Mouse (Mus musculus) neural tube, embryonic 13.5 days (tissue): ENCODE measurements around the gene Cbr1. TPM values are rescaled to one million over a fixed set of nuclear protein-coding genes. Genes with fewer than 3 reads are reported as not detected.
"Not testable (repeated sequence)": the region's sequence is repeated elsewhere in the genome, so short reads cannot be mapped to it uniquely, and the experiment has no call there.

Experiments used
- ATAC-seq: fragments of 200-750 bp; cut with Nextera tagmentation; 2 replicates; pipeline ENCODE4 v1.8.0; 2017; ENCODE audit warnings: low read depth, mild to moderate bottlenecking, moderate TSS enrichment, moderate library complexity
- H3K27ac ChIP-seq: fragments of 300-500 bp; sonication (generic); replicated peaks from 2 replicates; pipeline ENCODE4 v1.5.1; 2015; ENCODE audit warnings: moderate library complexity, mild to moderate bottlenecking, inconsistent platforms
- H3K27me3 ChIP-seq: fragments of 300-500 bp; sonication (generic); 2 replicates; pipeline ENCODE4 v1.6.1; 2015; ENCODE audit warnings: mild to moderate bottlenecking, inconsistent platforms
- H3K36me3 ChIP-seq: fragments of 300-500 bp; sonication (generic); 2 replicates; pipeline ENCODE4 v1.6.1; 2015; ENCODE audit warnings: mild to moderate bottlenecking, inconsistent platforms
- H3K4me1 ChIP-seq: fragments of 300-500 bp; sonication (generic); replicated peaks from 2 replicates; pipeline ENCODE4 v1.6.1; 2015; ENCODE audit warnings: inconsistent platforms
- H3K4me2 ChIP-seq: fragments of 300-500 bp; sonication (generic); 2 replicates; pipeline ENCODE4 v1.6.1; 2015; ENCODE audit warnings: inconsistent platforms, mild to moderate bottlenecking, moderate library complexity
- H3K4me3 ChIP-seq: fragments of 300-500 bp; sonication (generic); 2 replicates; pipeline ENCODE4 v1.5.1; 2015; ENCODE audit warnings: mild to moderate bottlenecking, inconsistent platforms
- H3K9ac ChIP-seq: fragments of 300-500 bp; sonication (generic); 2 replicates; pipeline ENCODE4 v1.6.1; 2015; ENCODE audit warnings: moderate library complexity, mild to moderate bottlenecking, inconsistent platforms
- H3K9me3 ChIP-seq: fragments of 300-500 bp; sonication (generic); 2 replicates; pipeline ENCODE4 v1.6.1; 2016; ENCODE audit warnings: inconsistent platforms
- WGBS: fragments of 180-500 bp; shearing (Covaris S2); methylation state at CpG from one replicate; pipeline ENCODE4 v1.1.7; 2015; 5-methylcytosine and 5-hydroxymethylcytosine counted together
- polyA plus RNA-seq: library from polyadenylated mRNA; unstranded; fragments of >200 nt; fragmentation: Nextera tagmentation; extraction: Ambion mirVana; gene quantifications from 2 replicates; pipeline ENCODE4 v1.2.1, GENCODE M21; 2015

Gene Cbr1
- polyA plus RNA-seq, 1 experiment from 2014 or later, result 158 TPM

DNA sequence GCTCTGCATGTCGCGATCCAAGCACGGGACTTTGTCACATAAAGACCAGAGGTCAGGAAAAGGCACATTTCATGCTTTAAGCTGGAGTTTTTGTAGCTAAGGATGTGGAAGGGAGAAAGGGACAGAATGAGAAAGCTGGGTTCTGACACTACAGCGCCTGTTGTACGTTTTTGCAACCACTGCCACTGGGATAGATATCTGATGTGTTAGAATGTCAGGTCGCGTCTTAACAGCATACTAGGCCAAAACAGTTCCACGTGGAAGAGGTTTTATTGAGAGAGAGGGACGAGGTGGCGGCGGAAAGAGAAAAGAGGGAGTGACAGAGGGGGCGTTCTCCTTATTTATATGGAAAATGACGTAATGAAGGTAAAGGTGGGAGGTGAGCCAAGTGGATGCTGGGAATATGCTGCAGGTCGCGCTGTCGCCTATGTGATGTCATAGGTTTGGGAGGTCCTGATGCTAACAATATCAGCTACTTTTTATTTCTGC is 1.1 kb upstream of the Cbr1 start:
- Histone ChIP-seq H3K9ac (peak overlapping the region; percentile 81), H3K4me3 (peak overlapping the region; percentile 62), H3K36me3 (peaks cover 12% of the 10 kb centered on the region), H3K9me3 (no peaks in the 10 kb centered on the region), H3K4me2 (peak overlapping the region; percentile 88), H3K27me3 (no peaks in the 10 kb centered on the region), H3K4me1 (peaks cover 33% of the 10 kb centered on the region), H3K27ac (peak overlapping the region; percentile 94)
- no peak for ATAC-seq
- 3% methylated on average over 16 of the region's 16 CpGs for WGBS

DNA sequence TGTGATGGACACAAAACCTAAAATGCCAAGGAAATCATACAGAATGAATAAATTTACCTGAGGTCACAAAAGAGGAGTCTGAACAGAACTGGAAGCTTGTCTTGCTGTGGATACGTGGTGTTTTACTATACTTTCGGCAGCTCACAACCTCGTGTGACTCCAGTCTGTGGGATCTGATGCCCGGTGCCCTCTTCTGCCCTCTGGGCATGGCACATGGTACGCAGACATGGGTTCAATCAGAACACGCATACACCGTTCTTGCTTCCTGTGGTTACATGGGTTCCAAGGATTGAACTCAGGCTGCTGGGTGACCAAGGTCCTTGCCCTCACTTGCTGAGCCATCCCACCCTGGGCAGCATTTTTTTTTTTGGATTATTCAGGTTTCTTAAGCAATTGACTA is 493 bp downstream of the Cbr1 start:
- Histone ChIP-seq H3K36me3 (peaks cover 24% of the 10 kb centered on the region), H3K27me3 (no peaks in the 10 kb centered on the region), H3K27ac (no peak overlapping the region), H3K4me2 (no peak overlapping the region), H3K4me1 (peaks cover 37% of the 10 kb centered on the region), H3K9me3 (no peaks in the 10 kb centered on the region), H3K9ac (no peak overlapping the region), H3K4me3 (no peak overlapping the region)
- ATAC-seq, result no peak
- 78% methylated on average over 7 of the region's 7 CpGs for WGBS

DNA sequence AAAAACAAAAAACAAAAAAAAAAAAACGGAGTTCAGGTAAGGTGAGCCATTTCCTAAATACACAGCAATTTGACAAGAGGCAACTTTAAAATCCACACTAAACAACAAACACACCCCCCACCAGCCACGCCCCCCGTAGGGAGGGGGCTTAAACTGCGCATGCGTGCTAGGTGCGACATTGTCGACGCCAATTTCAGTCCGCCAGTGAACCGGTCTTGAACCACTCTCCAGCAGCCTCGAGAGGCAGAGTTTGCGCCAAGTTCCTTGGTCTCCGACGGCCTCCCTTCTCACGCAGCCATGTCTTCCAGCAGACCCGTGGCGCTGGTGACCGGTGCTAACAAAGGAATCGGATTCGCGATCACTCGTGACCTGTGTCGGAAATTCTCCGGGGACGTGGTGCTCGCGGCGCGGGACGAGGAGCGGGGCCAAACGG is 2.0 kb downstream of the Cbr1 start:
- Histone ChIP-seq H3K36me3 (peaks cover 38% of the 10 kb centered on the region), H3K4me1 (peaks cover 34% of the 10 kb centered on the region), H3K27me3 (no peaks in the 10 kb centered on the region), H3K27ac (peak overlapping the region; percentile 86), H3K4me3 (peak overlapping the region; percentile 77), H3K4me2 (peak overlapping the region; percentile 89), H3K9ac (peak overlapping the region; percentile 86), H3K9me3 (no peaks in the 10 kb centered on the region)
- under 1% methylated on average over 32 of the region's 32 CpGs for WGBS
- peak; percentile 10 for ATAC-seq

DNA sequence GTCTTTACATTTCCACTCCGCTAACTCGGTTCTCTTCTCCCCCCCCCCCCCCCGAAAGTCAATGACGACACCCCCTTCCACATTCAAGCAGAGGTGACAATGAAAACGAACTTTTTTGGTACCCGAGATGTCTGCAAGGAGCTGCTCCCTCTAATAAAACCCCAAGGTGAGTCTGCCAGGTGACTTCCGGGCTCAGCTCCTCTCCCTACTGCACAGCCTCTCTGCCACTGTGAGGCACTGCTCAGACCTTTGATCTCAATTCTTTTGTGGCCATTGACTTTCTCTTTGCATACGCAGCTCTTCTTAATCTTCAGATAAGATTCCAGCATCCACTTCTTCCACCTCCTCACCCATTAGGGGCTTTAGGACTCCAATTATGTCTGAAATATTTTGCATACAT is 3.1 kb downstream of the Cbr1 start:
- Histone ChIP-seq H3K27me3 (no peaks in the 10 kb centered on the region), H3K27ac (no peak overlapping the region), H3K4me3 (peak overlapping the region; percentile 77), H3K9ac (peak overlapping the region; percentile 86), H3K36me3 (peaks cover 38% of the 10 kb centered on the region), H3K9me3 (no peaks in the 10 kb centered on the region), H3K4me2 (peak overlapping the region; percentile 89), H3K4me1 (peaks cover 34% of the 10 kb centered on the region)
- no peak for ATAC-seq
- WGBS, result 84% methylated on average over 8 of the region's 8 CpGs

DNA sequence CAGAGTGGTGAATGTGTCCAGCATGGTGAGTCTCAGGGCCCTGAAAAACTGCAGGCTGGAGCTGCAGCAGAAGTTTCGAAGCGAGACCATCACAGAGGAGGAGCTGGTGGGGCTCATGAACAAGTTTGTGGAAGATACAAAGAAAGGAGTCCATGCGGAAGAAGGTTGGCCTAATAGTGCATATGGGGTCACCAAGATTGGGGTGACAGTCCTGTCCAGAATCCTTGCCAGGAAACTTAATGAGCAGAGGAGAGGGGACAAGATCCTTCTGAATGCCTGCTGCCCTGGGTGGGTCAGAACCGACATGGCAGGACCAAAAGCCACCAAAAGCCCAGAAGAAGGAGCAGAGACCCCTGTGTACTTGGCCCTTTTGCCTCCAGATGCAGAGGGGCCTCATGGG is 4.1 kb downstream of the Cbr1 start:
- no peak for ATAC-seq
- H3K9ac ChIP-seq, result no peak overlapping the region
- no peak overlapping the region for H3K4me3 ChIP-seq
- no peak overlapping the region for H3K27ac ChIP-seq
- H3K4me1 ChIP-seq, result peaks cover 27% of the 10 kb centered on the region
- H3K4me2 ChIP-seq, result no peak overlapping the region
- WGBS, result 95% methylated on average over 4 of the region's 4 CpGs
- no peaks in the 10 kb centered on the region for H3K9me3 ChIP-seq
- H3K36me3 ChIP-seq, result peaks cover 38% of the 10 kb centered on the region
- H3K27me3 ChIP-seq, result no peaks in the 10 kb centered on the region

DNA sequence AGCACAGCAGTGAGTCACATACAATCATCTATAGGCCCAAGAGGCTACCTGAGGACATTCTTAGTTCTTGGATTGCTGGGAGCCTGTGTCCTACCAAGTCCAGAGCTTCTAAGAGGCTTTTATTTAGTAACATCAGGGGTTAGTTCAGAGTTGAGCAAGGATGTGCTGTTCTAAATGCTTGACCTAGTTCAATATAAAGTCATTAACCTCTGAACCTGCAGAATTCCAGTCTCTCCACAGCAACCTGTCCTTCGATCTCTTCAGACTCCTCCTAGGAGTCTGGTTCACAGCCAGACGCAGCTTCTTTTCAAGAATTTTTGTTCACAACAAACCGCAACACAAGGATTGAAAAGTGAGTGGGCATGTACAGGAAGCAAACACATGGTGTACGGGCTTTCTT is 5.3 kb downstream of the Cbr1 start:
- no peak overlapping the region for H3K4me3 ChIP-seq
- peaks cover 19% of the 10 kb centered on the region for H3K4me1 ChIP-seq
- ATAC-seq, result no peak
- no peak overlapping the region for H3K4me2 ChIP-seq
- WGBS, result 95% methylated on average over 4 of the region's 4 CpGs
- H3K27me3 ChIP-seq, result no peaks in the 10 kb centered on the region
- H3K9ac ChIP-seq, result no peak overlapping the region
- H3K36me3 ChIP-seq, result peaks cover 38% of the 10 kb centered on the region
- H3K27ac ChIP-seq, result no peak overlapping the region
- H3K9me3 ChIP-seq, result no peaks in the 10 kb centered on the region

DNA sequence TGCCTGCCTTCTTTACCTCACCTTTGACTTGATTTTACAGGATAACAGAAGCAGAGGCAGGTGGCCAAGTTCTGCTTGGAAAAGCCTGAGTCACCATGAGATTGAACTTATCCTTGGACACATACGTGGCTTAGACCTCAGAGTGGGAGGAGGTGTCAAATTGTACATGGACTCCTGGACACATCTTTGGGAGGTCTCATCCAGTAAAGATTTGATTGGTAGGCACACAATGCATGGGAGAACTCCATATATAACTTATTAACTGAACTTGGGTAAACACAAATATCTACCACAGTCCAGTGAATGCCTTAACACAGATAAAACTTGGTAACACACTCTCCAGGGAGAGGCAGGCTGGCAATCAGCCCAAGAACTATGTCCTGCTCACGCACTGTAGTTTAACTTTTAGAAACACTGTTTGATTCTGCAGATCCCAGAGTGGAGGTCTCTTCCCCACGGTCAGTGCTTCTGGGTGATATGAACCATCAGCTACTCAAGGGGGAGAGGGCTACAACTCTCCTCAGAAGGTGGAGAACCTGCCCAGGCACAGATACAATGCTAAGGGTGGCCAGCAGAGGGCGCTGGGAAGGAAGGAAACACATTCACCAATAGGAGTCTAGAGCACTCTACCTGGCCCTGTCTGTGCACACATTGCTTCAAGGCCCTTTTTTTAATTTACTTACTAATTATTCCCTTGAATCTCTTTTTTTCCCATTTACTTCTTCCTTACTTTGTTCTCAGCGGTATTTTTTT is 9.6 kb downstream of the Cbr1 start:
- WGBS, result 42% methylated on average over 5 of the region's 5 CpGs
- H3K9me3 ChIP-seq, result no peaks in the 10 kb centered on the region
- ATAC-seq, result no peak
- no peak overlapping the region for H3K4me3 ChIP-seq
- H3K36me3 ChIP-seq, result peaks cover 23% of the 10 kb centered on the region
- H3K4me1 ChIP-seq, result no peaks in the 10 kb centered on the region
- no peaks in the 10 kb centered on the region for H3K27me3 ChIP-seq
- no peak overlapping the region for H3K9ac ChIP-seq
- no peak overlapping the region for H3K4me2 ChIP-seq
- H3K27ac ChIP-seq, result no peak overlapping the region

DNA sequence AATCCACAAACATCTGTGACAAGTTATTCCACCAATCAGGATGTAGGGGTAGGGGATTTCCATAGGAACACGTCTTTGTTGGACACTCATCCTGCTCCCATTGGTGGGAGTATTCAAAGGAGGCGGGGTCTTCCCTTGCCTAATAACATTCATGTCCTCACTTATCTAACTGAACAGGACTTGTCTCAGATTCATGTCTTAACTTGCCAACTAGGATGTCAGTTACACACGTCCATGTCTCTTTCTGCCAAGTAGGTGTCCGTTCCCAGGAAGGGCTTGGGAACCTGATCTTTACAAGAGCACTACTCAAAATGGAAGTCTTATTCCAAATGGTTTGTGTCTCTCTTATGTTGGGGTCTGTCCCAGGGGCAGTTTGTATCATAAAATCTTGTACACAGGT is 18.1 kb downstream of the Cbr1 start:
- H3K4me3 ChIP-seq, H3K9me3 ChIP-seq, H3K4me1 ChIP-seq, H3K9ac ChIP-seq, H3K27ac ChIP-seq, ATAC-seq, H3K36me3 ChIP-seq, H3K27me3 ChIP-seq, H3K4me2 ChIP-seq: not testable (repeated sequence)
- WGBS, result 94% methylated on average over 4 of the region's 4 CpGs

DNA sequence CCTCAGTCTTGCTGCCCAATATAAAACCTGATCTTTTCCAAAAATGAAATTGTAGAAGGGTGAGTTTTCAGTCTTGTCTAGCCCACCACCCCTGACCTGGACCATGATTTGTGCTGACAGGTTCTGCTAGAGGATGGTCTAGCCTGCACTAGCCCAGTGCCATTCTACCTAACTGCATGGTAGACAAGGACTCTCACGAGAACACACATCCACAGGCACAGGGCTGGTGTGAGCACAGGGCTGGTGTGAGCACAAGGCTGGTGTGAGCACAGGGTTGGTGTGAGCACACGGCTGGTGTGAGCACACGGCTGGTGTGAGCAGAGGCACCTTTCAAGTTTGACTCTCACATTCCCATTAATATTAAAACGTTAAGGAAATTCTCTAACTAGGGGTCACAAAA is 19.0 kb downstream of the Cbr1 start:
- Histone ChIP-seq H3K9ac (no peak overlapping the region), H3K9me3 (no peaks in the 10 kb centered on the region), H3K4me3 (no peak overlapping the region), H3K27ac (no peak overlapping the region), H3K4me1 (no peaks in the 10 kb centered on the region), H3K36me3 (no peaks in the 10 kb centered on the region), H3K4me2 (no peak overlapping the region), H3K27me3 (no peaks in the 10 kb centered on the region)
- ATAC-seq, result no peak
- 81% methylated on average over 4 of the region's 4 CpGs for WGBS

DNA sequence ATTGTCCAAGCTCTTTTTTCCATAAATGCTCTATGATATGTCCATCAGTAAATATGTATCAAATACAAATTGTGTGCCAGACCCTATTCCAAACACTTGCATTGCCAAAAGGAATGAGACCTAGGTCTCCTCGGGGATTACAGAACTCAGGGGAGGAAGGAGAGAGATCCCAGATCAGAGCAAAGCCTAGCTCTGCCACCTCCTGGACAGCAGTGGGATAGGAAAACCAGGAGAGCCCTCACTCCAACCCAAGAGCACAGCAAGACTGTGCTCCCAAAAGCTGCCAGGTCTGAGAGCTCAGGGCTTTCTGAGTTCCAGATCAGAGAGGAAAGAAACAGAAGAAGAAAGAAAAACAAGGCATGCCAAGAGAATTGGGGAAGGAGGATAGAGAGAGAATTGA is 21.1 kb downstream of the Cbr1 start:
- Histone ChIP-seq H3K4me3 (no peak overlapping the region), H3K9ac (no peak overlapping the region), H3K36me3 (no peaks in the 10 kb centered on the region), H3K27ac (no peak overlapping the region), H3K4me1 (no peaks in the 10 kb centered on the region), H3K27me3 (no peaks in the 10 kb centered on the region), H3K4me2 (no peak overlapping the region), H3K9me3 (no peaks in the 10 kb centered on the region)
- no peak for ATAC-seq
- WGBS, result 14% methylated on average over 1 of the region's 1 CpGs

DNA sequence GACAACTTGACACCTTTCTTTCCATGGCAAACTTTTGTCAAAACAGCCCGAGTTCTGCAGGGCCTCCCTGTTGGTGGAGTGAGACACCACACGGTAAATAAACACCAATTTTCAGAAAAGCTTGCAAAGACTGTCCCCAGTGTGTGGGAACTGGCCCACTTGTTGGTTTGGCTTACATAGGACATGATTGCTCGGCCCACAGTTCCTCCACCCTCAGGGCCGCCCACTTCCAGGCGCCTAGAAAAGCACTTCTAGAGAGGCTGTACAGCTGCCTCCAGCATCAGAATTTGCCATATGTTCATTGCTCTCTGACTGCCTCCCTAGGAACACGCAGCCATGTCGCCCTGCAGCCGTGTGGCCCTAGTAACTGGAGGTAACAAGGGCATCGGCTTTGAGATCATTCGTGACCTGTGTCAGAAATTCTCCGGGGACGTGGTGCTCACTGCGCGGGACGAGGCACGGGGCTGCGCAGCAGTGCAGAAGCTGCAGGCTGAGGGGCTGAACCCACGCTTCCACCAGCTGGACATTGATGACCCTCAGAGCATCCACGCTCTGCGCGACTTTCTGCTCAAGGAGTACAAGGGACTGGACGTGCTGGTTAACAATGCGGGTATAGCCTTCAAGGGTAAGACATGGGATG is 22.2 kb downstream of the Cbr1 start, which contains the start of gene Gm5678:
Gene Gm5678 (plus strand): TSS at position 337 of the 640 bp plus-strand sequence.
- Histone ChIP-seq H3K9ac (no peak within 1 kb of the TSS), H3K9me3 (no peaks in the 10 kb centered on the region), H3K4me3 (no peak within 1 kb of the TSS), H3K36me3 (no peaks in the 10 kb centered on the region), H3K4me1 (no peaks in the 10 kb centered on the region), H3K27ac (no peak within 1 kb of the TSS), H3K4me2 (no peak within 1 kb of the TSS), H3K27me3 (no peaks in the 10 kb centered on the region)
- WGBS, result 82% methylated on average over 23 of the region's 23 CpGs
- ATAC-seq, result no peak

DNA sequence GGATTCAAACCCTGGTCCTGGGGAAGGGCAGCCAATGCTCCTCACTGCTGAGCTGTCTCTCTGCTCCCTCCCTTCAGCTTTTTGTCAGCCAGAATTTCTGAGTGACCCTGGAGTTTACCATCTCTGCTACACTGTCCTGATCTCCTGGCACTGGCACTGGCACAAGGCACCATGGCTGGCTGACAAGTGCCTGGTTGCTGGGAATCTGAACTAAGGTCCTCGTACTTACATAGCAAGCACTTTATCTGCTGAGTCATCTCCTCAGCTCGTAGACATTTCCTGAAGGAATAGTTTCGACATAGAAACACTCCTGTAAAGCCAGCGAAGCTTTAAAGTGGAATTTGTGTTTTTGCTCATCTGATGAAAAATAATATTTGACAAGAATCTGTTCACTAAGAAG is 38.4 kb downstream of the Cbr1 start:
- Histone ChIP-seq H3K4me3 (no peak overlapping the region), H3K4me2 (no peak overlapping the region), H3K9me3 (no peaks in the 10 kb centered on the region), H3K9ac (no peak overlapping the region), H3K36me3 (no peaks in the 10 kb centered on the region), H3K27ac (no peak overlapping the region), H3K27me3 (no peaks in the 10 kb centered on the region), H3K4me1 (no peaks in the 10 kb centered on the region)
- WGBS, result 73% methylated on average over 4 of the region's 4 CpGs
- no peak for ATAC-seq
